Mouse (Mus musculus) heart, adult 18-20 months (tissue): ENCODE measurements at regions not wholly inside any gene's neighbourhood (a gene's known extent, or its start where the extent isn't known, plus 50 kb on each side); places are given as distances from the start of the nearest gene placed in this dataset.

Source experiments
- DNase-seq, 2 experiments: peaks; one replicate each; pipeline ENCODE4 v3.0.0; 2021 to 2022; ENCODE audit warnings: mixed read lengths in 1 of 2

- peak; percentile 19 to 57 for DNase-seq
These were observed 907.3 kb upstream of the Gm37988 start for GRCm38 (mm10) chr1:3900354-3900753.

GRCm38 (mm10) chr1:3903432-3903831 lies 904.3 kb upstream of the Gm37988 start:
- peak in 1 of 2 experiments; percentile 18 for DNase-seq

GRCm38 (mm10) chr1:3912499-3912898 lies 895.2 kb upstream of the Gm37988 start:
- DNase-seq, result no peak

DNA sequence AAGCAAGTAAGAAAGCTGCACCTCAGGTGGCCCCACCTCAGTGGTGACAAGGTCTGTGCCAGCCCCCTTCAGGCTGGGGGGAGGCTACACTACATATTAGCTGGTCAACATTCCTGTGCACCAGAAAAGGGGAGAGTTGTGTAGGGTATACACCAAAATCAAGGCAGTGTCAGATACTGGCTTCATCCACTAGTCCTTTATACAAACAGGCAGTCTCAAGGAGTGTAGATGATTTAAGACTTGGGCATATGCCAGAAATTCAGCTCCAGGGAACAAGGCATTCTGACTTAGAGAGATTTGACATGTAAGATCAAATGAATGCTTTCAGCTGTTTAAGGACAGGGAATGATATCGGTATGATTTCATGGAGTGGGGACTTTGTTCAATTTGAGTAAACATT lies 894.1 kb upstream of the Gm37988 start:
- peak; percentile 8 to 18 for DNase-seq
